Mouse (Mus musculus) lung, postnatal 0 days (tissue): Measurements from ENCODE around the gene Hao1. TPM values are rescaled to one million over a fixed set of nuclear protein-coding genes. Genes with fewer than 3 reads are reported as not detected.
A peak's percentile ranks its signal among the peaks of the same experiment; 100 is the strongest.

ENCODE experiments used
- ATAC-seq: fragments of 200-750 bp; cut with Nextera tagmentation; 2 replicates; pipeline ENCODE4 v1.8.0; 2017; ENCODE audit warnings: moderate library complexity
- DNase-seq: peaks from one replicate; pipeline ENCODE4 v3.0.0-alpha.2; 2016; ENCODE audit warnings: low spot score
- H3K27ac ChIP-seq: fragments of 300-500 bp; sonication (generic); 2 replicates; pipeline ENCODE4 v1.5.1; 2014; ENCODE audit warnings: antibody characterized with exemption, mild to moderate bottlenecking, low read length, mixed read lengths
- H3K27me3 ChIP-seq: fragments of 300-500 bp; sonication (generic); replicated peaks from 2 replicates; pipeline ENCODE4 v1.6.1; 2014; ENCODE audit warnings: low read length, mixed read lengths; ENCODE audit not compliant: insufficient read depth
- H3K36me3 ChIP-seq: fragments of 300-500 bp; sonication (generic); 2 replicates; pipeline ENCODE4 v1.6.1; 2014; ENCODE audit warnings: low read length, mixed read lengths; ENCODE audit not compliant: insufficient read depth
- H3K4me1 ChIP-seq: fragments of 300-500 bp; sonication (generic); 2 replicates; pipeline ENCODE4 v1.6.1; 2014; ENCODE audit warnings: antibody characterized with exemption, low read depth, low read length, mixed read lengths; ENCODE audit not compliant: insufficient read depth
- H3K4me2 ChIP-seq: fragments of 300-500 bp; sonication (generic); replicated peaks from 2 replicates; pipeline ENCODE4 v1.6.1; 2014; ENCODE audit warnings: low read depth, mild to moderate bottlenecking, low read length, moderate library complexity, mixed read lengths
- H3K4me3 ChIP-seq: fragments of 300-500 bp; sonication (generic); 2 replicates; pipeline ENCODE4 v1.5.1; 2014; ENCODE audit warnings: low read depth, low read length
- H3K9ac ChIP-seq: fragments of 300-500 bp; sonication (generic); replicated peaks from 2 replicates; pipeline ENCODE4 v1.6.1; 2014; ENCODE audit warnings: low read depth, mild to moderate bottlenecking
- H3K9me3 ChIP-seq: fragments of 300-500 bp; sonication (generic); 2 replicates; pipeline ENCODE4 v1.6.1; 2016; ENCODE audit warnings: low read length, mixed read lengths
- CTCF ChIP-seq: IDR thresholded peaks from 2 replicates; pipeline ENCODE4 v1.5.1; 2016; ENCODE audit warnings: antibody characterized with exemption, mild to moderate bottlenecking
- EP300 ChIP-seq: IDR thresholded peaks from 2 replicates; pipeline ENCODE4 v1.6.1; 2016; ENCODE audit warnings: antibody characterized with exemption, mild to moderate bottlenecking, control low read depth
- WGBS: fragments of 180-500 bp; shearing (Covaris S2); extraction: QIAGEN DNeasy Blood & Tissue Kit; methylation state at CpG from one replicate; pipeline ENCODE4 v1.1.7; 2014; 5-methylcytosine and 5-hydroxymethylcytosine counted together
- polyA plus RNA-seq: library from polyadenylated mRNA; unstranded; fragments of >200 nt; fragmentation: Nextera tagmentation; extraction: Ambion mirVana; gene quantifications from 2 replicates; pipeline ENCODE4 v1.2.1, GENCODE M21; 2015

The Hao1 gene
- polyA plus RNA-seq, 1 experiment from 2014 or later, result 0.11 TPM

GRCm38 (mm10) chr2:134527419-134528114, 26.6 kb downstream of the Hao1 start:
- Histone ChIP-seq H3K4me3 (no peak overlapping the region), H3K9ac (no peak overlapping the region), H3K27ac (no peak overlapping the region)

DNA sequence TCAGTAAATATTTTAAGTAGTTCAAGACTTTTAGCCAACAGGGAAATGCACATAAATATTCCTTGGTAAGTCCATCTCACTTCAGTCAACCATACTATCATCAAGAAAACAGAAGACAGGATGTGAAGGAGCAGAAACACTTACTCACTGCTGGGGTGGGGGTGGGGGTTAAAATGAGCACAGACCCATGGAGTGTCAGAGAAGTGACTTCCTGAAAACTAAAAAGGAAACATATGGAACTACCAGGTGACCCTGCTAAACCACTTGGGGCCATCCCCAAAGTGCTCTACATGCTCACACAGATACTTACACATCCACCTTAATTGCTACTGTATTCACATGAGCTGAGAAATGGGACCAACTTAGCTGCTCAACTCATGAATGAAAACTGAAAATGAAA, 36.1 kb downstream of the Hao1 start:
- Histone ChIP-seq H3K9ac (no peak overlapping the region), H3K9me3 (no peaks in the 10 kb centered on the region), H3K27me3 (no peaks in the 10 kb centered on the region), H3K4me1 (no peaks in the 10 kb centered on the region), H3K27ac (no peak overlapping the region), H3K4me2 (no peak overlapping the region), H3K36me3 (no peaks in the 10 kb centered on the region), H3K4me3 (no peak overlapping the region)
- ATAC-seq (no peak), DNase-seq (no peak)
- TF ChIP-seq EP300 (no peak), CTCF (no peak)

More at GRCm38 (mm10) chr2:134527419-134528114, 26.6 kb downstream of the Hao1 start:
- ATAC-seq, result peak; percentile 78
- no peaks in the 10 kb centered on the region for H3K36me3 ChIP-seq
- DNase-seq, result peak; percentile 44
- H3K9me3 ChIP-seq, result no peaks in the 10 kb centered on the region
- H3K4me2 ChIP-seq, result peak overlapping the region; percentile 38
- no peaks in the 10 kb centered on the region; the same call in 1 of the 2 replicates for H3K4me1 ChIP-seq
- 35% methylated on average over 10 of the region's 11 CpGs for WGBS
- no peaks in the 10 kb centered on the region for H3K27me3 ChIP-seq
- TF ChIP-seq CTCF (no peak), EP300 (no peak)

- H3K9me3 ChIP-seq, result no peaks in the 10 kb centered on the region
- 81% methylated on average over 3 of the region's 3 CpGs for WGBS
- no peak overlapping the region for H3K4me2 ChIP-seq
- TF ChIP-seq CTCF (no peak), EP300 (no peak)
- H3K27me3 ChIP-seq, result no peaks in the 10 kb centered on the region
- no peak overlapping the region for H3K9ac ChIP-seq
- H3K4me1 ChIP-seq, result no peaks in the 10 kb centered on the region
- H3K36me3 ChIP-seq, result no peaks in the 10 kb centered on the region
- no peak for ATAC-seq
- no peak overlapping the region for H3K4me3 ChIP-seq
- no peak overlapping the region for H3K27ac ChIP-seq
- no peak for DNase-seq
These were observed 54.4 kb downstream of the Hao1 start for GRCm38 (mm10) chr2:134499777-134500176.

- no peak for DNase-seq
- Histone ChIP-seq H3K27me3 (no peaks in the 10 kb centered on the region), H3K27ac (no peak overlapping the region), H3K9ac (no peak overlapping the region), H3K4me3 (no peak overlapping the region), H3K9me3 (no peaks in the 10 kb centered on the region), H3K36me3 (no peaks in the 10 kb centered on the region), H3K4me2 (no peak overlapping the region), H3K4me1 (no peaks in the 10 kb centered on the region)
- 65% methylated on average over 7 of the region's 7 CpGs for WGBS
- no peak for ATAC-seq
- TF ChIP-seq EP300, result no peak
These were observed 55.7 kb downstream of the Hao1 start for GRCm38 (mm10) chr2:134498450-134498849.

- Histone ChIP-seq H3K4me1 (no peaks in the 10 kb centered on the region), H3K4me2 (no peak overlapping the region), H3K4me3 (no peak overlapping the region), H3K9me3 (no peaks in the 10 kb centered on the region), H3K36me3 (no peaks in the 10 kb centered on the region), H3K27ac (no peak overlapping the region), H3K9ac (no peak overlapping the region), H3K27me3 (no peaks in the 10 kb centered on the region)
- no peak for TF ChIP-seq EP300
- TF ChIP-seq CTCF, result no peak
- ATAC-seq (no peak), DNase-seq (no peak)
- 69% methylated on average over 6 of the region's 6 CpGs for WGBS
These were observed 65.5 kb downstream of the Hao1 start for GRCm38 (mm10) chr2:134488671-134489070.

DNA sequence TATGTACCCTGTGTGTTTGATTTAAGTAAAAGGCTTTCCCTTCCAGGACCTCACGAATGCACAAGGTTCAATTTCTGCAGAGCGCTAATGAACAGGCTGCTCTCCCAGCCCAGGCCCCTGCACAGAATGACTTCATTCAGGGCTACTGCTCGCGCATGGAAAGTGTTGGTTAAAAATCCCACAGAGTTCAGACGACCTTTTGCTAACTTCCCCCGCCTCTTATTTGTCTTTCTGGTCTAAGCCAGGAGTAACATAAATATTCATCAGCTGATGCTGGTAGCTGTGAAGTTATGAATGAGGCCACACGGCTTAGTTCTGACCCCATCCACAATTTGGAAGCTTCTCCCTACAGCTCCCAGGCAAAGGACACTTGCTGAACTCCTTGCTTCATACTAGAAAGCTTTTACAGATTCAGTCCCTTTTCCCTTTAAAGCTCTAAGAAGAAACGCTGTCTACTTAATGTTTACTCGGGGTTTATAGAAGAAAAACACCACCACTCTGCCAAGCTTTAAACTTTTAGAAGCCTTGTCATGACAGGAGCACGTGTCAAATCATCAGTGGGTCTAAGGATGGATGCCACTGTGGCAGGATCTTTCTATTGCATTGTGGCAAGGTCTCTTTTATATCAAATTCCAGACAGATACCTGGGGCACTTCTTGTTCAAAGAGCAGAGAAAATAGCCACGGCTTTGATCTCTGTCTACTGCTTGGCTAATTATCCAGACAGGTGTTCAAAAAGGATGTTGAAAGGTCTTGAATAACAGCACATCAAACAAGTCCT, 67.9 kb downstream of the Hao1 start:
- 33% methylated on average over 11 of the region's 11 CpGs for WGBS
- no peaks in the 10 kb centered on the region for H3K9me3 ChIP-seq
- DNase-seq, result peak; percentile 28
- no peak overlapping the region for H3K9ac ChIP-seq
- H3K36me3 ChIP-seq, result no peaks in the 10 kb centered on the region
- TF ChIP-seq EP300 (no peak), CTCF (no peak)
- no peak overlapping the region for H3K27ac ChIP-seq
- no peak overlapping the region for H3K4me3 ChIP-seq
- H3K27me3 ChIP-seq, result no peaks in the 10 kb centered on the region
- no peaks in the 10 kb centered on the region for H3K4me1 ChIP-seq
- H3K4me2 ChIP-seq, result no peak overlapping the region
- ATAC-seq, result peak; percentile 70
